Mouse (Mus musculus): ENCODE data around the gene Snap29. TPM values are rescaled to one million over a fixed set of nuclear protein-coding genes. Genes with fewer than 3 reads are reported as not detected.

Gene Snap29
- 2.0 and 2.1 TPM in 2 replicates for polyA plus RNA-seq (2012; rRNA removed)

GRCm38 (mm10) chr16:17405736-17406443 lies at the start of gene Snap29, which contains the start of gene Pi4ka:
Gene Snap29, plus strand, starts transcription at chr16:17405986.
Gene Pi4ka, minus strand, starts transcription at chr16:17406314.

GRCm38 (mm10) chr16:17451541-17452372 lies 46.0 kb downstream of the Snap29 start, which contains the start of gene Crkl:
Gene Crkl, plus strand, starts transcription at chr16:17451987.

Other genes starting within 250 kb of the Snap29 start
- 40.3 and 48.5 TPM in 2 replicates for gene Ube2l3, start 203.3 kb upstream of the Snap29 start, polyA plus RNA-seq (2012; rRNA removed)
- 0.03 and 0.05 TPM in 2 replicates for gene Rimbp3, start 197.4 kb upstream of the Snap29 start, polyA plus RNA-seq (2012; rRNA removed)
- gene Hic2, start 172.4 kb upstream of the Snap29 start, polyA plus RNA-seq (2012; rRNA removed) = 1.7 and 2.4 TPM in 2 replicates
- gene Tmem191c, start 129.9 kb upstream of the Snap29 start, polyA plus RNA-seq (2012; rRNA removed) = 4.8 and 5.8 TPM in 2 replicates
- 0.10 and 0.37 TPM in 2 replicates for gene Serpind1, start 74.6 kb upstream of the Snap29 start, polyA plus RNA-seq (2012; rRNA removed)
- gene Pi4ka, start 328 bp downstream of the Snap29 start, polyA plus RNA-seq (2012; rRNA removed) = 23.7 and 30.3 TPM in 2 replicates
- 12.7 and 18.1 TPM in 2 replicates for gene Crkl, start 46.0 kb downstream of the Snap29 start, polyA plus RNA-seq (2012; rRNA removed)
- 0.79 and 1.2 TPM in 2 replicates for gene Aifm3, start 83.6 kb downstream of the Snap29 start, polyA plus RNA-seq (2012; rRNA removed)
- 112 and 122 TPM in 2 replicates for gene Lztr1, start 102.7 kb downstream of the Snap29 start, polyA plus RNA-seq (2012; rRNA removed)
- 53.3 and 64.2 TPM in 2 replicates for gene Thap7, start 125.2 kb downstream of the Snap29 start, polyA plus RNA-seq (2012; rRNA removed)
- 0.09 TPM in 1 of 2 replicates, not detected in the other for gene Lrrc74b, start 155.3 kb downstream of the Snap29 start, polyA plus RNA-seq (2012; rRNA removed)
- 1.1 and 2.2 TPM in 2 replicates for gene P2rx6, start 155.9 kb downstream of the Snap29 start, polyA plus RNA-seq (2012; rRNA removed)
- gene Slc7a4, start 177.2 kb downstream of the Snap29 start, polyA plus RNA-seq (2012; rRNA removed) = 18.1 and 22.4 TPM in 2 replicates
- 19.6 and 21.7 TPM in 2 replicates for gene Smpd4, start 213.4 kb downstream of the Snap29 start, polyA plus RNA-seq (2012; rRNA removed)
- 0.24 and 0.73 TPM in 2 replicates for gene Ccdc74a, start 240.5 kb downstream of the Snap29 start, polyA plus RNA-seq (2012; rRNA removed)